In genomic region chr19:5704801-5705571, GRCm38 (mm10) we compare ENCODE assay signal across 10 mouse cellular contexts. TPM values are rescaled to one million over a fixed set of nuclear protein-coding genes. Genes with fewer than 3 reads are reported as not detected.
DNase-seq lines count a peak whose midpoint lies in the region; ATAC-seq lines count a peak whose summit lies in the region.
"Had no signal": no experiment of that assay in that cellular context is flagged by ENCODE, and none has a peak within 500 bp of the region (broad histone marks: within the 10 kb centered on the region; RNA-seq: fewer than 3 reads in every experiment).

No protein-coding gene starts in this region.

- H3K9ac ChIP-seq in kidney, embryonic 15.5 days, result no peak overlapping the region
- H3K9ac ChIP-seq: midbrain, embryonic 12.5 days had no signal

- DNase-seq in kidney, adult 11 months, result no peak
- peak; percentile 49 for DNase-seq in ZHBTc4 (ENCODE audit: low read depth, low spot score)
- DNase-seq in heart, postnatal 4 days, result peak; percentile 68
- peak; percentile 29 for DNase-seq in lung, postnatal 14 days
- no peak for DNase-seq in left cerebral cortex, postnatal 14 days (ENCODE audit: low spot score in 2 of 2)
- DNase-seq in frontal cortex, postnatal 36 days (ENCODE audit: low spot score in 2 of 2), result no peak
- DNase-seq in frontal cortex, postnatal 10 days (ENCODE audit: low spot score in 2 of 2), result no peak

- peak; percentile 66 for ATAC-seq in kidney, embryonic 15.5 days (replicated peaks; ENCODE audit: low FRiP score)

- H3K9me3 ChIP-seq in kidney, embryonic 15.5 days (replicated peaks), result no peaks in the 10 kb centered on the region
- H3K9me3 ChIP-seq: midbrain, embryonic 12.5 days had no signal

- H3K4me1 ChIP-seq in kidney, embryonic 15.5 days, result peaks cover 11% of the 10 kb centered on the region

- H3K27ac ChIP-seq in kidney, embryonic 15.5 days, result peak overlapping the region; percentile 63
- H3K27ac ChIP-seq: midbrain, embryonic 12.5 days had no signal

- H3K4me3 ChIP-seq in kidney, embryonic 15.5 days (replicated peaks), result no peak overlapping the region
- H3K4me3 ChIP-seq: midbrain, embryonic 12.5 days had no signal

- WGBS in kidney, embryonic 15.5 days, result 40% methylated on average over 10 of the region's 10 CpGs

- intact Hi-C loops in left cerebral cortex, postnatal 14 days (cut with DNase I), result no loop called here

- no peak overlapping the region for H3K4me2 ChIP-seq in kidney, embryonic 15.5 days
- H3K4me2 ChIP-seq: midbrain, embryonic 12.5 days had no signal

- H3K27me3 ChIP-seq in kidney, embryonic 15.5 days, result no peaks in the 10 kb centered on the region
- H3K27me3 ChIP-seq: midbrain, embryonic 12.5 days had no signal

- peaks cover 71% of the 10 kb centered on the region for H3K36me3 ChIP-seq in kidney, embryonic 15.5 days

RNA-seq across cellular contexts. Expression of gene Kcnk7, which starts 0.8 kb away (rescaled TPM):
- polyA plus RNA-seq in kidney, embryonic 15.5 days (2015; fragmentation: Nextera tagmentation; extraction: Ambion mirVana), result 0.15 and 0.38 TPM in 2 replicates
- not detected for total RNA-seq in heart, postnatal 4 days (2021)
- not detected for total RNA-seq in left cerebral cortex, postnatal 14 days (2021)
- polyA plus RNA-seq: brain, embryonic 14.5 days had no signal

RNA-seq across cellular contexts. Expression of gene Pcnx3, which starts 16.3 kb away (rescaled TPM):
- polyA plus RNA-seq in kidney, embryonic 15.5 days (2015; fragmentation: Nextera tagmentation; extraction: Ambion mirVana), result 22.2 and 30.1 TPM in 2 replicates
- 10 to 100 TPM; 42.5 to 42.7 TPM for total RNA-seq in heart, postnatal 4 days (2021)
- 10 to 100 TPM; 63.6 to 65.1 TPM for total RNA-seq in left cerebral cortex, postnatal 14 days (2021)

RNA-seq across cellular contexts. Expression of gene Map3k11, which starts 16.4 kb away (rescaled TPM):
- polyA plus RNA-seq in kidney, embryonic 15.5 days (2015; fragmentation: Nextera tagmentation; extraction: Ambion mirVana), result 42.6 and 43.2 TPM in 2 replicates
- 10 to 100 TPM; 39.8 to 40.0 TPM for total RNA-seq in heart, postnatal 4 days (2021)
- total RNA-seq in left cerebral cortex, postnatal 14 days (2021), result 10 to 100 TPM; 12.6 to 15.9 TPM

RNA-seq across cellular contexts. Expression of gene Ehbp1l1, which starts 21.1 kb away (rescaled TPM):
- 20.5 and 25.9 TPM in 2 replicates for polyA plus RNA-seq in kidney, embryonic 15.5 days (2015; fragmentation: Nextera tagmentation; extraction: Ambion mirVana)
- total RNA-seq in heart, postnatal 4 days (2021), result 100 to 1,000 TPM; 179 to 191 TPM
- total RNA-seq in left cerebral cortex, postnatal 14 days (2021), result 10 to 100 TPM; 36.6 to 37.7 TPM

RNA-seq across cellular contexts. Expression of gene Fam89b, which starts 24.5 kb away (rescaled TPM):
- polyA plus RNA-seq in kidney, embryonic 15.5 days (2015; fragmentation: Nextera tagmentation; extraction: Ambion mirVana), result 89.0 and 91.4 TPM in 2 replicates
- 10 to 100 TPM; 48.3 to 49.0 TPM for total RNA-seq in heart, postnatal 4 days (2021)
- total RNA-seq in left cerebral cortex, postnatal 14 days (2021), result 10 to 100 TPM; 38.7 to 39.2 TPM

Comparison
In these comparisons a context has a peak if more than half of its experiments do, and no peak if none do; other contexts are left out.
1. DNase-seq: peak in ZHBTc4 (single experiment), heart, postnatal 4 days (single experiment) and lung, postnatal 14 days (single experiment); none in kidney, adult 11 months (single experiment), left cerebral cortex, postnatal 14 days (0 of 2), frontal cortex, postnatal 36 days (0 of 2) and frontal cortex, postnatal 10 days (0 of 2).